Mouse (Mus musculus) heart, embryonic 12.5 days (tissue): ENCODE data around the gene Scgb1b27. TPM values are rescaled to one million over a fixed set of nuclear protein-coding genes. Genes with fewer than 3 reads are reported as not detected.
"Not testable (repeated sequence)": the region's sequence is repeated elsewhere in the genome, so short reads cannot be mapped to it uniquely, and the experiment has no call there.

ENCODE experiments used
- ATAC-seq: fragments of 200-750 bp; cut with Nextera tagmentation; 2 replicates; pipeline ENCODE4 v1.8.0; 2017; ENCODE audit warnings: moderate TSS enrichment, moderate library complexity; ENCODE audit not compliant: insufficient number of reproducible peaks, low FRiP score
- H3K27ac ChIP-seq: fragments of 300-500 bp; sonication (generic); 2 replicates; pipeline ENCODE4 v1.5.1; 2016; ENCODE audit warnings: mild to moderate bottlenecking, moderate library complexity; ENCODE audit not compliant: poor library complexity, severe bottlenecking
- H3K27me3 ChIP-seq: fragments of 300-500 bp; sonication (generic); replicated peaks from 2 replicates; pipeline ENCODE4 v1.6.1; 2016; ENCODE audit warnings: mild to moderate bottlenecking, moderate library complexity
- H3K36me3 ChIP-seq: fragments of 300-500 bp; sonication (generic); 2 replicates; pipeline ENCODE4 v1.6.1; 2016; ENCODE audit warnings: mild to moderate bottlenecking, moderate library complexity
- H3K4me1 ChIP-seq: fragments of 300-500 bp; sonication (generic); replicated peaks from 2 replicates; pipeline ENCODE4 v1.6.1; 2016; ENCODE audit warnings: mild to moderate bottlenecking
- H3K4me2 ChIP-seq: fragments of 300-500 bp; sonication (generic); 2 replicates; pipeline ENCODE4 v1.6.1; 2016; ENCODE audit warnings: mild to moderate bottlenecking, moderate library complexity
- H3K4me3 ChIP-seq: fragments of 300-500 bp; sonication (generic); 2 replicates; pipeline ENCODE4 v1.5.1; 2016; ENCODE audit warnings: mild to moderate bottlenecking
- H3K9ac ChIP-seq: fragments of 300-500 bp; sonication (generic); 2 replicates; pipeline ENCODE4 v1.6.1; 2016; ENCODE audit warnings: mild to moderate bottlenecking, moderate library complexity
- H3K9me3 ChIP-seq: fragments of 300-500 bp; sonication (generic); replicated peaks from 2 replicates; pipeline ENCODE4 v1.6.1; 2016; ENCODE audit warnings: mild to moderate bottlenecking, moderate library complexity
- WGBS: fragments of 180-500 bp; shearing (Covaris S2); methylation state at CpG from one replicate; pipeline ENCODE4 v1.1.7; 2016; 5-methylcytosine and 5-hydroxymethylcytosine counted together
- polyA plus RNA-seq: library from polyadenylated mRNA; unstranded; fragments of >200 nt; fragmentation: Nextera tagmentation; extraction: Ambion mirVana; gene quantifications from 2 replicates; pipeline ENCODE4 v1.2.1, GENCODE M21; 2016

The Scgb1b27 gene
- not detected in 2 replicates for polyA plus RNA-seq

- not testable (repeated sequence) for ATAC-seq, H3K9ac ChIP-seq, H3K4me2 ChIP-seq, H3K27ac ChIP-seq, H3K36me3 ChIP-seq, H3K4me1 ChIP-seq, H3K4me3 ChIP-seq, H3K27me3 ChIP-seq
- peaks cover 63% of the 10 kb centered on the region for H3K9me3 ChIP-seq
- 77% methylated on average over 1 of the region's 1 CpGs for WGBS
Observed at GRCm38 (mm10) chr7:34021183-34021582, at the start of gene Scgb1b27. Gene Scgb1b27, plus strand, starts transcription at chr7:34021483.

GRCm38 (mm10) chr7:33982281-33982680, 39.0 kb upstream of the Scgb1b27 start:
- not testable (repeated sequence) for H3K27ac ChIP-seq, H3K4me2 ChIP-seq, H3K27me3 ChIP-seq, H3K9ac ChIP-seq, H3K4me3 ChIP-seq, H3K36me3 ChIP-seq, ATAC-seq, H3K4me1 ChIP-seq
- H3K9me3 ChIP-seq, result peaks cover 13% of the 10 kb centered on the region
- 28% methylated on average over 8 of the region's 9 CpGs for WGBS

DNA sequence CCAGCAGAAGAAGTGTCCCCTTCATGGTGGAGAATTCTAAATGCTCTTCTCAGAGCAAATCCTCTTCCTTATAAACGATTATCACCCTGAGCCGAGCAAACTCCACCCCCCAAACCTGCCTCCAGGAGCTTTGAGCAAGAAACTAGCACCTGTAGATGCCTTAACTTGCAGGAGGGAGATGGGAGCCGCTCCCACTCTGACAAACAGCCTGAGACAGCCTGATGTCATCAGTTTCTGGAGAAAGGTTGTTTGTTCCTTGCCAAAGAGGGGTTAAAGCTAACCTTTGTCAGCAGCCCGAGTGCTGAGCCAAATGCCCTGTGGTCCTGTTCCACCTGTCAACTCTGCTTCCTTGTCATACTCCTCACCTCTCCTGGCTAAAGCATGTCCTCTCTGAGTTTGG, 7.4 kb upstream of the Scgb1b27 start, which contains the start of gene Scgb2b27:
Gene Scgb2b27, minus strand, starts transcription at position 101 of the 400 bp plus-strand sequence.
- Histone ChIP-seq H3K36me3 (no peaks in the 10 kb centered on the region), H3K4me3 (no peak within 1 kb of the TSS), H3K4me1 (no peaks in the 10 kb centered on the region), H3K27ac (no peak within 1 kb of the TSS), H3K4me2 (no peak within 1 kb of the TSS), H3K9me3 (peaks cover 50% of the 10 kb centered on the region), H3K27me3 (no peaks in the 10 kb centered on the region), H3K9ac (no peak within 1 kb of the TSS)
- WGBS, result 56% methylated on average over 4 of the region's 4 CpGs
- no peak for ATAC-seq

- ATAC-seq, result no peak
- no peaks in the 10 kb centered on the region for H3K36me3 ChIP-seq
- H3K27ac ChIP-seq, result no peak overlapping the region
- H3K4me1 ChIP-seq, result no peaks in the 10 kb centered on the region
- peaks cover 84% of the 10 kb centered on the region for H3K9me3 ChIP-seq
- no peak overlapping the region for H3K4me3 ChIP-seq
- no peak overlapping the region for H3K4me2 ChIP-seq
- 73% methylated on average over 4 of the region's 4 CpGs for WGBS
- H3K27me3 ChIP-seq, result no peaks in the 10 kb centered on the region
- H3K9ac ChIP-seq, result no peak overlapping the region
Observed at GRCm38 (mm10) chr7:34025641-34026040, 4.4 kb downstream of the Scgb1b27 start.

DNA sequence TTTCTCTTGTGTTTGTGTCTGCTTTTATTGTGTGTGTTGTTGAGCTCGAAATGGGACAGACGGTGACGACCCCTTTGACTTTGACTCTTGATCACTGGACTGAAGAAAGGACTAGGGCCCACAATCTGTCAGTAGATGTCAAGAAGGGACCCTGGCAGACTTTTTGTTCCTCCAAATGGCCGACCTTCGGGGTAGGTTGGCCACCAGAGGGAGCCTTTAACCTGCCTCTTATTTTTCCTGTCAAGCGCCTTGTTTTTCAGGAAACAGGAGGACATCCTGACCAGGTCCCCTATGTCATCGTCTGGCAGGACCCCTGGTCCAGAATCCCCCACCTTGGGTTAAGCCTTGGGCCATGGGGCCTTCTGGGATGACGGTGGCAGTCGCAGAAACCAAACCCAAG, 5.9 kb downstream of the Scgb1b27 start:
- H3K4me2 ChIP-seq, H3K27ac ChIP-seq, H3K36me3 ChIP-seq, H3K9ac ChIP-seq, ATAC-seq, H3K27me3 ChIP-seq, H3K4me1 ChIP-seq, H3K4me3 ChIP-seq: not testable (repeated sequence)
- H3K9me3 ChIP-seq, result peaks cover 83% of the 10 kb centered on the region
- WGBS, result 79% methylated on average over 9 of the region's 9 CpGs

DNA sequence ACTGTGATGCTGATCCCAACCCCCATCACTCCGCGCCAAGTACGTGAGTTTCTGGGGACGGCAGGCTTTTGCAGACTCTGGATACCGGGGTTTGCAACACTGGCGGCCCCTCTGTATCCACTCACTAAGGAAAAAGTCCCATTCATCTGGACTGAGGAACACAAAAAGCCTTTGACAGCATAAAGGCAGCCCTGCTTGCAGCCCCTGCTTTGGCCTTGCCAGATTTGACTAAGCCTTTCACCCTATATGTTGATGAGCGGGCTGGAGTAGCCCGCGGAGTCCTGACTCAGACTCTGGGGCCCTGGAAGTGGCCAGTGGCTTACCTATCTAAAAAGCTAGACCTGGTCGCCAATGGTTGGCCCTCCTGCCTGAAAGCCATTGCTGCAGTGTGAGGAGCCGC, 8.7 kb downstream of the Scgb1b27 start:
- 87% methylated on average over 11 of the region's 11 CpGs for WGBS
- ATAC-seq, result no peak
- Histone ChIP-seq H3K27me3 (no peaks in the 10 kb centered on the region), H3K36me3 (no peaks in the 10 kb centered on the region), H3K9ac (no peak overlapping the region), H3K9me3 (peaks cover 83% of the 10 kb centered on the region), H3K4me2 (no peak overlapping the region), H3K27ac (no peak overlapping the region), H3K4me3 (no peak overlapping the region), H3K4me1 (no peaks in the 10 kb centered on the region)

DNA sequence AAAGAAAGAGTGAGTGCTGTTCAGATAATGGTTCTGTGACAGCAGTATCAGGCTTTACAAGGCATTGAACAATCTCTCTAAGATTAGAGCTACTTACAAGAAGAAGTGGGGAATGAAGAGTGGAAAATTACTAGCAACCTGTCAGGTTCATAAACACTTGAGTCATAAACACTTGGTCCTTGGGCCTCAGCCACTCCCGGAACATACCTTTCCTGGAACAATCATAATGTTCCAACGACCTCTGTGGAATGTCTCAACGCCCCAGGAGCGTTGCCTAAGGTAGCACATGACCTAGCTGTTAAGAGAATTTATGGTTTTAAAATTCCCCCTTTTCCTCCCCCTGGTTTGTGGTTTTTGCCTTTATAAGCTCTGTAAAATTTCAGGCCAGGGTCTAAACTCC, 13.3 kb downstream of the Scgb1b27 start:
- peaks cover 61% of the 10 kb centered on the region for H3K9me3 ChIP-seq
- H3K36me3 ChIP-seq, H3K4me3 ChIP-seq, ATAC-seq, H3K9ac ChIP-seq, H3K27me3 ChIP-seq, H3K4me2 ChIP-seq, H3K4me1 ChIP-seq, H3K27ac ChIP-seq: not testable (repeated sequence)
- 81% methylated on average over 4 of the region's 4 CpGs for WGBS

DNA sequence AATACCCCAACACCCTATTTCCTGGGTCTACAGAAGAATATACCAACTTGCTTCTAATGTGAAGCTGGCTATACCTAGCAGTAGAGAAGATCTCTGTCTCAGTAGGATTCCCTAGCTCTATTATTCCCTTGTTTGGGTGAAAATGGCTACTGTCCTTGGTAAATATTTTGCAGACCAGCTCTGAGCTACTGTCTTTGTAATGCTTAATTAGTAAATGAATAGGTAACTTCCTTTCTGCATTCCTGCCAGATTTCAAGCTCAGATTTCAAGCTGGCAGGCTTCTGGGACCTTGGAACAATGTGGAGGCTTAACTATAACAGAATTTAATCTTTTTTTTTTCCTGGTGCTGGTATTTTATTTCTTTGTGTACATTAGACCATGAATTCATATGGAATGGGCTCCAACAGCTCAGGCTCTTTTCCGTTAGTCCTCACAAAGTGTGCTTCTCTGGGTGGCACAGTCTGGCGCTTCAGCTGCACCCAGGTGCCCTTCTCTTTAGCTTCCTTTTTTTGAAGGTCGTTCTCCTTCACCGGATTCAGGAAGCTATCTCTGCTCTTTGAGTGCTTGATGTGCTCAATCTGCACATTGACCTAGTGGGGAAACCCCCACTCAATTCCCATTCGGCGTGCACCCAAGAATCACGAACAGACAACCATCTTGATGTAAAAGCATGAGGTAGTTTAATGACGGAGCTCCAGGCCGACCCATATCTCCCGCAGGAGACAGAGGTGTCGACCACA, 15.0 kb downstream of the Scgb1b27 start:
- ATAC-seq, H3K9ac ChIP-seq, H3K27ac ChIP-seq, H3K4me3 ChIP-seq, H3K4me1 ChIP-seq, H3K36me3 ChIP-seq, H3K27me3 ChIP-seq, H3K4me2 ChIP-seq: not testable (repeated sequence)
- WGBS, result 80% methylated on average over 11 of the region's 11 CpGs
- peaks cover 49% of the 10 kb centered on the region for H3K9me3 ChIP-seq

DNA sequence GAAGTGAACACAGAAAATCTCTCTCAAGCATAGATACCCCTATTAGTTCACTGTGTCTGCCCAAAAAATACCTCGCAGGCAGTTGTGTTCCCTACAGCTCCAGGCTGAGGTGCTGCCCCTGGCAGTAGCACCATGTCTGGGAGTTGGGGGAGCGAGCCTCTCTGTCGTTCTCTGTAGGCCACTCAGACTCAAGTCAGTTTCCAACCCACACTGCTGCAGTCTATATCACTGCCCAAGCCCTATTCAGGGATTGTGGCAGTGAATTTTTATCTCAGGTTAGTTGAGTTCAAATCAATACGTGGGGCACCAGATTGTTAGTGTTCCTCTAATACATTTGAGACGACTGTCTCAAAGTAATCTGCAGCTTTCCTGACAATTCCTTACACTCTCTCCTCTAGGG, 46.8 kb downstream of the Scgb1b27 start:
- H3K4me3 ChIP-seq, H3K36me3 ChIP-seq, ATAC-seq, H3K27ac ChIP-seq, H3K9ac ChIP-seq, H3K4me2 ChIP-seq, H3K9me3 ChIP-seq, H3K27me3 ChIP-seq, H3K4me1 ChIP-seq: not testable (repeated sequence)
- 70% methylated on average over 5 of the region's 5 CpGs for WGBS

Other genes with a start within 250 kb of the Scgb1b27 start
- gene Scgb2b26, start 76.4 kb upstream of the Scgb1b27 start, polyA plus RNA-seq, result not detected in 2 replicates
- gene Scgb2b27, start 7.5 kb upstream of the Scgb1b27 start, polyA plus RNA-seq, result not detected in 2 replicates
- not detected in 2 replicates for gene Scgb1b30, start 73.9 kb downstream of the Scgb1b27 start, polyA plus RNA-seq
- 4.5 and 5.9 TPM in 2 replicates for gene Wtip, start 111.8 kb downstream of the Scgb1b27 start, polyA plus RNA-seq
- gene Uba2, start 148.1 kb downstream of the Scgb1b27 start, polyA plus RNA-seq, result 123 and 127 TPM in 2 replicates
- 45.6 and 50.0 TPM in 2 replicates for gene Pdcd2l, start 175.2 kb downstream of the Scgb1b27 start, polyA plus RNA-seq
- gene Gpi1, start 208.9 kb downstream of the Scgb1b27 start, polyA plus RNA-seq, result 777 and 794 TPM in 2 replicates
- gene Gm6096, start 229.6 kb downstream of the Scgb1b27 start, polyA plus RNA-seq, result 0.86 TPM in 1 of 2 replicates, not detected in the other